Mouse (Mus musculus) B cell, adult 2 months (primary cell): ENCODE results near the gene 2210016F16Rik.
A peak's percentile ranks its signal among the peaks of the same experiment; 100 is the strongest.
"Not testable (repeated sequence)": the region's sequence is repeated elsewhere in the genome, so short reads cannot be mapped to it uniquely, and the experiment has no call there.

Experiments used
- DNase-seq, 2 experiments: peaks; one replicate each; pipeline ENCODE4 v3.0.0; 2022

2210016F16Rik gene

DNA sequence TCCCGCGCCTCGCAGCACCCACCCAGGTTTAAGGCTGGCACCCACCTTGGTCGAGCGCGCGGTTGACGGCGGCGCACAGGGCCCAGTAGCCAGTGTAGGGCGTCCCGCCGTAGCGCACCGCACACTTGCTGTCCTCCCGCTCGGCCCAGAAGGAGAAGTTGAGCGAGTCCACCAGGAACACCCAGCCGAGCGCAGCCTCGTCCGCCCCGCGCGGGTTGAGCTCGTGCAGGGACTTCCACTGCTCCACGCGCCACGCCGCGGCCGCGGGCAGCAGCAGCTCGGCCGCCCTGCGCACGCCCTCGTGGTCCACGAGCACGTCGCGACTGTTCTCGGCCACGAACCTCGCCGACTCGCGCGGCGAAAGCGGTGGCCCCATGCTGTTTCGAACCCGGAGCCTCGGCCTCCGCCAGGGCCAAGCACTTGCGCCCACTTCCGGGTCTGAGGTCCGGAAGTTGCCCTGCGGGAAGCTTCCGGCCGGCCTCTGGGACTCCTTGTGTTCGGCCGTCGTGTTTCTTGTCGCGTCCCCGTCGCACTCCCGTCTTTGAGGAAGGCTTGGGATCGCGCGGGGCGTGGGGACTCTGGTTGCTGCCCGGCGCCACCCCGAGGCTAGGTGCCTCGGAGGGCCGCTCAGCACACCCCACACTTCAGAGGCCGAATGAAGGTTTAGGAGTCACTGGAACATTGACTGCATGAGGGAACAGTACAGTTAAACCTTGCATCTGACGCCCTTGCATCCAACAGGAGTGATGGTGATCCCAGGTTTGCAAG lies at the start of gene 2210016F16Rik:
2210016F16Rik (minus strand) TSS at position 447 of the 768 bp plus-strand sequence.
- DNase-seq, result peak; percentile 66 to 71

DNA sequence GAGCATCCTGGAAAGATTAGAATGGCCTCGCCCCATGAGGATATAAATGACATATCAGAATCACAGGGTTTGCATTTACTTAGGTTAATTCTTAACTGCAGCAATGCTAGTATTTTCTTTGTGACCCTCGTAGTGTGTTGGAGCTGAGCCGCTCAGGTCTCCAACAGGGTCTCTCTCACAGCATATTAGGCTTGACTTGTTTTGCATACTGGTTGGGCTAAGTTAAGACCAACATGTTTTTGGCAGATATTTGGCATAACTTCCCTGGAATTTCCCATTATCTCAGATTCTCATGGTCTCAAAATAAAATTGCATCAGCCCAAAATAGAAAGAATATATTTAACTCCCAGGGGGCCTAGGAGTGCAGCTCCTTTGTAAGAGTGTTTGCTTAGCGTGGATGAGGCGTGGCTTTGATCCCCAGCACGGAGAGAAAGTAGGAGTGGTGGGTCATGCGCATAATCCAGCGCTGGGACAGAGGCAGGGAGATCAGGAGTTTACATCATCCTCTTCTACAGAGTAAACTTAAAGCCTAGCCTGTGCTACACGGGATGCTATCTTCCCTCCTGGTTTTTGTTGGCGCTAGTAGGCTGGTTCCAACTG lies 38.1 kb upstream of the 2210016F16Rik start:
- no peak for DNase-seq

DNA sequence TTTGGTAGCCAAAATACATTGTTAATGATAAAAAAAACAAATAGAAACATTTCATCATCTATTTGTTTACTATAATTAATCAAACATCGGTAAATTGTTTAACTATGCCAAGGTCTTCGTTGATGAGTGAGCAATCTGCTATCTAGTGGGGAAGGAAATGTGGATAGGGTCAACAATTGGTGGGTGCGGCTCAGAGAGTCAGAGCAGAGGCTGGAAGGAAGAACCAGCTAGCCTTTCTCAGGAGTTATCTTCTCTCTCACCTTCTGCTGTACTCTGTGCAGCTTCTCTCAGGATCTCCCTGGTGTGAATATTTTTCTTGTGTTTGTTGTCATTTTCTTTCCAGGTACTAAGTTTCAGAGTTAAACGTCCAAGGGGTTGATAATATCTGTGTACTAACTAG lies 37.2 kb upstream of the 2210016F16Rik start:
- DNase-seq, result no peak

DNA sequence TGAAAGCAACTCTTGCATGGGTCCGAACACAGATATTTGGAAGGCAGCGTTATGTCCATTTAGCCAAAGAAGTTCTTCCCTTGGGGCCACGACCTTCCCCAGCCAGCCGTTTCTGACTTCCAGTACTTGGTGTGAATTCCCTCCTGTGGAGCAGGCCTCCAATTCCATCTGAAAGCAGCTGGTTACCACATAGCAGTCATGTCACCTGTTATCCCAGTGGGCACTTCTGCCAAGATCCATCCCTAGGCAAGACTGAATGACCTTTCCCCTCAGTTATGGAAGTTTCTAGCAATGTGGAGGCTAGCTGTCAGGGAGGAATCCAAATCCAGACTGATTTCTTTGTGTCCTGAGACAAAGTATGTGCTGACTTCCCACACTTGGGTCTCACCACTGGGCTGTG lies 36.0 kb upstream of the 2210016F16Rik start:
- no peak for DNase-seq

DNA sequence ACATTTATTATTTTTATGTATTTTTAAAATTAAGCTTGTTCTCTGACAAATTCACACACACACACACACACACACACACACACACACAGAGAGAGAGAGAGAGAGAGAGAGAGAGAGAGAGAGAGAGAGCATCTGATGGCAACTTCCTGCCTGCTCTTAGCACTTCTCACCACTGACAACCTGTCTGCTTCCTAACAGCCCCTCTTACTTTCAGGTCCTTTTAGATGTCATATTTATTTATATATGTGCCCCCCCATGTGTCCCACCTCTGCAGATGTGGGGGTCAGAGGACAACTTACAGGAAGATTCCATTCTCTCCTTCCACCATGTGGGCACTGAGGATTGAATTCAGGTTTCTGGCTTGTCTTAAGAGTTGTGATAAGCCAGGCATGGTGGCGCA lies 34.2 kb upstream of the 2210016F16Rik start:
- DNase-seq, result peak; percentile 24 to 25

DNA sequence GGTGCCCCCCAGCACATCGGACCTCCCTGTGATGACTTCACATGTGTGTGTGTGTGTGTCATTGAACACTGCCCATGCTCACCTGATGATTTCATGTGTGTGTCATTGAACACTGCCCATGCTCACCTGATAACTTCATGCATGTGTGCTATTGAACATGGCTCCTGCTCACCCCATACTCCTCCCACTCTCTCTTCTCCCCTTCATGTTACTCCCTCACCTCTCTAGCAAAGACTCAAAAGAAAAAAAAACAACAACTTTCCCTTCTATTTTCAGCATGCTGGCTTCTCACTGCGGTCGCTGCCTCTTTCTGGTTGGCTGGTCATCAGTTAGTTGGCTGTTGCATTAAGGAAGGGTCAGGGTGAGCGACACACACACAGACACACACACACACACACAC lies 33.6 kb upstream of the 2210016F16Rik start:
- DNase-seq, result peak; percentile 28 to 32

DNA sequence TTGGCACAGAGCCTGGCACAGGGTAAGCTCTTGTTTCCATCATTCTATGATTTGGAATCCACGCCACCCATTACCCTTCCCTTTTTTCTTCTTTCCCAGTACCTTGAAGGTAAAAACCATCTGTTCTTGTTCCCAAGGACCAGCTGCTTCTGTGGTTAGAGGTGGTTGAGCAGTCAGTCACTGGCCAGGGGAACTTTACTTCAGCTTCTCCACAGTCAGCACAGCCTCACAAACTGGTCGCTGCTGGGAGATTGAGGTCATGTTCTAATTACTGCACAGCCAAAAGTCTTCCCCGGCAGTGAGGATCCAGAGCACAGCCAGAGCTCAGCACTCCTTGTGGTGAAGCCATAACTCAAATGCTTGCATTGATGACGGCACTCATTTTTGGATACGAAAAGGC lies 30.8 kb upstream of the 2210016F16Rik start:
- no peak for DNase-seq

DNA sequence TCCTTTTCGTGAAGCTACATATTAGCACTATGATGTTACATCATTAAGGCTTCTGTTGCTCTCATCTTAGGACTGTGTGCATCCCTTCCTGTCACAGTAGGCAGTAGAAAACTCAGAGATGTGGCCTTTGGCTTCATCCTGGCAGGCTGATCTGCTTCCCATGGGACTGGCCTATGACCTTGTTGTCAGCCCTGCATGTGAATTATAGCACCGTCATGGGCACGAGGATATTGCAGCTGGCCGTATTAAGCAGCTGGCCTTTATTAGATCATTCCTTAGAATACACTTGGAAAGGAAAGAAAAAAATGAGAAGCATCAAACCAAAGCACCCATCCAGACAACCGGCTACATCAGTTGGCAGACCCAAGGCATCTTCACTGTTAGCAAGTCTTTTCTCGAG lies 30.3 kb upstream of the 2210016F16Rik start:
- DNase-seq, result no peak

DNA sequence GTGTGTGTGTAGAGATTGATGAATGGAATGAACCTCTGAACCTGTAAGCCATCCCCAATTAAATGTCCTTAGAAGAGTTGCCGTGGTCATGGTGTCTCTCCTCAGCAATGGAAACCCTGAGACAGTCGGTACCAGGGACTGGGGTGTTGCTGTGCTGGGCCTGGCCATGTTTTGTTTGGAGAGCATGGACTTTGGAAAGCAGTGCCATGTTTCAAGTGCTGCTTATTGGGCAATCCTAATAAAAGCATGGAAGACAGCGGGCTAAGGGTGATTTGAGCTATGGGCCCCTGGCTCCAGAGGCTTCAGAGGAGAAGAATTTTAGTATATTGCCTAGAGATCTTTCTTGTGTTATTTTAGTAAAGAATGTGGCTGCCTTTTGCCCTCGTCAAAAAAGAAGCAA lies 26.0 kb upstream of the 2210016F16Rik start:
- DNase-seq, result no peak

DNA sequence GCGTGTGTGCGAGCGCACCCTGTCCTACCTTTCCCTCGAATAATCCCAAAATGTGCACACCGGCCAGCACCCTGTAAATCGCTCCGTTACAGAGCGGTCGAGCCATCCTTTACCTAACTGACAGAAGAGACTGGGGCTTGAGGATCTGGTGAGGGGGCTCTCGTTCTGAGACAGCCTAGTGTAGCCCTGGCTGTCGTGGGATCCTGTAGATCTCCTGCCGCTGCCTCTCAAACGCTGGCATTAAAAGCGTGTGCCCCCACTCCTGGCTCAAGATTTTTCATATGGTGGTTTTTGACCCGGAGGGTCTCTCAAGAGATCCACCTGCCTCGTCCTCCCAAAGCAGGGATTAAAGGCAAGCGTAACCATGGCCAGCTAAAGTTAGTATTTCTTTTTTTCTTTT lies 18.2 kb upstream of the 2210016F16Rik start, which contains the start of gene Hnrnpk:
Hnrnpk (minus strand) TSS at position 101 of the 400 bp plus-strand sequence.
- DNase-seq, result not testable (repeated sequence)

DNA sequence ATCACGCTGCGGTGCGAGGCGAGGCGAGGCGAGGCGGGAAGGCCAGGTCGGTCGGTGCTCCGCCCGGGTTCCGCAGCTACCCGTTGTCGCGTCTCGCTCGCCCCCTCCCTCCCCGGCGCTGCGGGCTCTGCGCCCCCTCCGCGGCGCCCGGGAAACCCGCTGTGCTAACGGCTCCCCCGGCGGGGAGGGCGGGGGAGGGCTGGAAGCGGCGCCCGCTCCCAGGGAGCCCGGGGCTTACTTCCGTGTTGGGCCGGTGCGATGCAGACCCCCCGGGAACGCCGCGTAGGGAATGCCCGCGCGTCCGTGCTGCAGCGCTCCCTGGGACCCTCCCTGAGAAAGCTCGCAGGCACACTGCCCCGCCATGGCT lies 17.7 kb upstream of the 2210016F16Rik start:
- DNase-seq, result no peak

DNA sequence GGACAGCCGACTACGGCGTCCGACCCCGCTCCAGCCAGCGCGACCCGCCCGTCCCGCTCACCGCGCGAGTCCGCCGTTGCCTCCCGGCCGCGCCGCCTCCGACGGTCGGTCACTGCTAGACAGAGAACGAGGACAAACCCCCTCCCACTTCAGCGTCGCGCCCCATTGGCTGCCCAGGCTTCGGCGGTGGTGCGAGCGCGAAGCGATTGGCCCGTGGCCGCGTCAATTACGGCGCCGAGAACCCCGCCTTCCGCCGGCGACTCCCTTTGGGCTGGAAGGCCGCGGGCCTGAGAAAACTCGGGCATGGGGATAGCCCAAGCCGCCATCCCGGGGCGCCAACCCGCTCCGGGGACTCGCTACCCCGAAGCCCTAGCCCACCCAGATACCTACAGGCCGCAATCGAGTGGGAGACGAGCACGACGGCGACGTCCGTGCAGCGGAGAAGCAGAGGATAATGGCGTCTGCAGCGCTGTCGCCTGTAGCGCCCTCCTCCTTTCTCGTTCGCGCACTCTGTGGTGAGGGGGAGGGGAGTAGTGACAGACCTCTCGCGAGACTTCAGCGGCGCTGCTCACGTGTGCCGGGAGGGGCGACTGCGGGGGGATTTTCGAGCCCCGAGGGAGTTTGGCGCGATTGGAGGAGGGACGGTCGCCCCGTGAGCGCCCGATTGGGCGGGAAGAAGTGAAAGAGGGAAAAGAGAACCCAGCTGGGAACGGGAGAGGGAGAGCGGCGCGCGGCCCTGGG lies 17.1 kb upstream of the 2210016F16Rik start, which contains the start of gene Rmi1:
Rmi1 (plus strand) TSS at position 246 of the 741 bp plus-strand sequence.
- DNase-seq, result peak; percentile 97 to 98

DNA sequence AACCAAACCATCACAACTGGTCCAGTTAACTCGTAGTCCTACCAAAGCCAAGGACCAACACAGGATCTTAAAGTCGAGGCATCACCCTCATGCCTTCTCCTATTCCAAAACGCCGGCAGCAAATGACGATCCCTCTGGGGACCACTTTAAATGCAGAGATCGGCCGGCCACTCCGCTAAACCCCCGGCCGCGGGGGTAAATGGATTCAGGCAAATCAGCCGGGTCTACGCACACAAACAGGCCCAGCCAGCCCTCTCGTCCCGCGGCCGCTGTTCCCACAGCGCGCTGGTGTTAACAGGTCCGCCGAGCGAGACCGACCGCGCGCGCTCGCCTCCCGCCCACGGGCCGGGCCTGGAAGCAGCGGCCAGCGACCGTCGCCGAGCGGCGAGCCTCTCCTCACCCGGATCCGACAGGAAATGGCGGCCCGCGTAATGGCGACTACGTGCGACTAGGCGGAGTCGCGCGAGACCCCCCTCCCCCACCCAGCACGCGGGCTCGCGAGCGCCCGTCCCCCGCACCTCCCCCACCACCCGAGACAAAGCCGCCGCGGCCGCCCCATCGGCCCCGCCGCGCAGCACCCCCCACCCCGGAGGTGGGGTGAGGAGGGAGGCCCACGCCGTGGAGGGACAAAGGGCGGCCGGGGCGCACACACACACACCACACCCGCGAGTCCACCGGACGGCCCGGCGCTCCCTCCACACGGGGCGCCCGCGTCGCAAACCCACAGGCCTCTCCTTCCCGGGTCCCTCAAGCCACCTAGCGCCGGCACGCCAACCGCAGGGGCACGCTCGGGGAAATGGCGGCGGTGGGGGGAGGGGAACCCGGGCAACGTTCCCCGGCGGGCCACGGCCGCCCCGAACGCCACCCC lies 16.3 kb upstream of the 2210016F16Rik start:
- peak; percentile 82 to 85 for DNase-seq

DNA sequence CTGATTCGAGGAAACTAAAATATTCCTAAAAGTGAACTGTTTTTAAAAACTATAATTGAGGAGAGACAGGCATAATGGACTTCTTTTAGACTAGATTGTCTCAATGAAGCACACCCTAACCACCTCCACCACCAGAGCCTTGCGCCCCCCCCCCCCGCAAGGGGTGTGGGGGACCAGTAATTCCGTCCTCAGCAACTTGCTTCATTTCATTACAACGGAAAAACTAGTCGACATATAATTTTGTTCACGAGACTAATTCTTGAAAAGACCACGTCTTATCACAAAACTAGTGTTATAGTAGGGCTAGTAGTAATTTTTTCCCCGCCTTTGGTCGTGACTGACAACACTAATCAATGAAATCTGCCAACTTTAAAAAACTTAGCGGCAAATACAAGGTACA lies 15.6 kb upstream of the 2210016F16Rik start:
- no peak for DNase-seq

DNA sequence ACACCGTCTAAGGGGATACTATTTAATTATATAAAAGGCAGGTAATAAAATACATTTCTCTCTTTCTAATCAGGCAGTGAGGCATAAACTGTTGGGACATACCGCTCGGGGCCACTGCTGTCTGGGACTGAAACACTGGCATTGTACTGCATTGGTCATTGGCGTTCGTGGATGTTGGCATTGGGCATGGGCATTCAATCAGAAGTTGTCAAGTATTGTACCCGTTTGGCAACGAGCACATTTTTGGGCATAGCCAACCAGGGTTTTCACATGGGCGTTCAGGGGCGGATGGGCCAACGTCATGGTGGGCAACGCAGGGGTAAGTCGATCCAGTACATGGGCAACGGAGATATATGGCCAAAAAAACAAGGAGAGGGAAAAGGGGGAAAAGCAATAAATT lies 12.6 kb upstream of the 2210016F16Rik start:
- DNase-seq, result no peak

DNA sequence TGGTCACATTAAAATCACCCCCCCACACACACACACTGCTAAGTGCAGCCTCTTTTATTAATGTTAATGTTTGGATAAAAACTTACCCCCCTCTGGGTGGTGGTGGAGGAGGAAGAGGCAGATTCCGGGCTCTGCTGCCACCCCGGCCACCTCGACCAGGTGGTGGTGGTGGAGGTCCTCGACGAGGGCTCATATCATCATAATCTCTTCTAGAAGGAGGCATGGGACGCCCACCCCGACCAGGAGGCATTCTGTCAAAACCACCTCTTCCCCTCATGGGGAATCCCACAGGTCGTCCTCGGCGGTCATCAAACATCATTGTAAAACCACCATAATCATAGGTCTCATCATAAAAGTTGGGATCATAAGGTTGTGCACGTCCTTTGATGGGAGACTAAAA lies 9.4 kb upstream of the 2210016F16Rik start:
- DNase-seq, result not testable (repeated sequence)

DNA sequence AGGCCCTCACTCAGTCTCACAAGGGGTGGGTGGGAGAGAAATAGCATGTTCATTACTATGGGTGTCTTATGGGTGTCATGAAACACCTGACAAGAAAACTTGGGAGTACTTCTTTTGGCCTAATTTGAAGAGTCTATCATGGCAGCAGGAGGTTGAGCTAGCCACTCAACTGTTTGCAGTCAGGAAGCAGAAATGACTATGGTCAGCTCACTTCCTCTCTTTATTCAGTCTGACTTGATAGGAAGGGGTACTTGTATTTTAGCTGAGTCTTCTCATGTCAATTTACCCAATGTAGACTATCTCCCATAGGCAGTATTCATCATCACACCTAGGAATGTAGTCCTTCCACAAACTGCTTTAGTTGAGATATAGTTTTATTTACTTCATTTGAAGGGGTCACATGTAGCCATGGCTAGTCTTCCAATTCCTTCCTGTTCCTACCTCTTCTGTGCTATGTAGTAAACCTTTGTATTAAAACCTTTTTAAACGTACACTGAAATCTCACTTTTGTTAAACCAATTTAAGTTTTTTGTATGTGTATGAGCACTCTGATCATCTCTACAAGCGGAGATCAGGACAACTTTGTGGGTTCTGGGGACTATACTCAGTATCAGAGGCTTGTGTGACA lies 4.4 kb upstream of the 2210016F16Rik start:
- DNase-seq, result no peak

DNA sequence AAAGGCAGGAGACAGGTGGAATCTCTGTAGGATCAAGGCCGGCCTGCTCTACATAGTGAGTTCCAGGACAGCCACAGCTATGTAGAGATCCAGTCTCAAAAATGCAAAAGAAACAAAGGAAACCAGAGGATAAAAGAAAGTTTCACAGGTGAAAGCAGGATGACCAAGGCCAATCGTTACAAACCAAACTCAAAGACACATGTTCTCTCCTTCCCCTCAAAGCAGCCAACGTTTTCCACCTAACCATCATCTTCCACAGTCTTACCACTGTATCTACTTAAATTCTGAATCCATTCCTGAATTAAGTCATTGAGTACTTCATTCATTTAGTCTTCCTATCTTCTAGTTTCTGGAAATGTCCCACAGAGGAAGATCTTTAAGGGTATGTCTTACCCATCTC lies 3.4 kb upstream of the 2210016F16Rik start:
- no peak for DNase-seq

DNA sequence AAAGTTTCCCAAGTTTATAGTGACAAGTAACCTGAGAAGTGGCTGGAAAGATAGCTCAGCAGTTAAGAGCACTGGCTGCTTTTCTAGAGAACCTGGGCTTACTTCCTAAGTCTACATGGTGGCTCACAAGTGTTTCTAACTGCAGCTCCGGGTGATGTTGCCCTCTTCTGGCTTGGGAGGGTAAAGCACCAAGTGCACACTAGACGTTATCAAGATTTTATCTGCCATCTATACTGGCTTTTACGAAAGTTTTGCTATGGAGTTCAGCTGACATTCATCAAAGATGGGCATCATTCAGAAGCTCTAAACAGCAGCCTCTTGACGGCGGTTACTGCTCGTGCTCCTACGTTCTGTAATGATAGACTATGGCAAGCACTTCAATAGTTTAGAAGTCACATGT lies 2.9 kb upstream of the 2210016F16Rik start:
- peak; percentile 82 to 85 for DNase-seq

DNA sequence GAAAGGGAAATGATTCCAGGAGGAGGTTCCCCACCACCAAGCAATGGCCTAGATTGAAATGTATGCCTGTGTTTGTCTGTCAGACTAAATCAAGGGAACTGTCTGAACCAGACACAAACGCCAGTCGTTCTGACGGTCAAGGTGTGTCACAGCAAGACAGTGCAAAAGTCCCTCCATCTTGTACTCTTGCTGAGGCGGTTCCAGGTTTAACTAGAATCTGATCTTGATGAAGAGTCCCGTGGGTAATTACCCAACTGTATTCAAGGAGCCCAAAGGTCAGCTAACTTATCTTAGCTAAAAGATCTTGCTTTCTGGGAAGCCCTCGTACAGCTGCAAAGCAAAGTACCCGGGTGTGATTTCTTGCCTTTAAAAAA lies 509 bp upstream of the 2210016F16Rik start:
- peak in 1 of 2 experiments; percentile 20 for DNase-seq

DNA sequence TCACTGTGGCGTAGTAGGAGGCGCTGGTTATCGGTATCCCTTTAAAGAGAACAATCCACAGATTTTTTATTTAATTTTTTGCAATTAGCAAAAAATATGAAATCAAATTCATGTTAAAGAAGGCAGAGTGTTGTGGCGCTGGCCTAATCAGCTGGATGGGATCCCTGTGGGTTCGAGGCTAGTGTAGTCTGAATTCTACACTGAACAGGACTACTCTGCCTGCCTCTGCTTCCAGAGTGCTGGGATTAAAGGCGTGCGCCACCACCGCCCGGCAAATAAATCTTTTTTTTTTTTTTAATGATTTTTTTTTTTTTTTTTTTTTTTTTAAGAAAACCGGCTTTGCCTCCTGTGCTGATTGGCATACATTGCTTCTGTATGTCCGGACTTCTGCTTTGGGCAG lies 654 bp downstream of the 2210016F16Rik start:
- no peak for DNase-seq

DNA sequence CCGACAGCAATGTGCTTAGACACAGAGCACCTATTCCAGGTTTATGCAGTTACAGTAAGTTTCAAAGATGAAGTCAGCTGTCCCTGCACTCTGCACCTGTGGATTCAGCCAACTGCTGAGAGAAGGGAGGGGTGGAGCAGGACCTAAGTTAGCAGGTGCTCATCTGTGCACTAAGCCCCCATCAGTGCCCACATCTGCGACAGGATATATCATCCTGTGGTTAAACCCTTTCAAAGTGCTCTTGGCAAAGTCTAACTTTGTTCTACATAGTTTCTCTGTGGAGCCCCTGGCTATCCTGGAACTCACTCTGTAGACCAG lies 11.9 kb downstream of the 2210016F16Rik start:
- DNase-seq, result no peak
